ENCODE assay signal across 8 mouse cellular contexts in genomic region chr19:4181892-4182291, GRCm38 (mm10). TPM values are rescaled to one million over a fixed set of nuclear protein-coding genes. Genes with fewer than 3 reads are reported as not detected.
DNase-seq lines count a peak whose midpoint lies in the region; ATAC-seq lines count a peak whose summit lies in the region.

No protein-coding gene starts in this region.

- no peak overlapping the region for H3K9ac ChIP-seq in hindbrain, embryonic 11.5 days (ENCODE audit: low read depth, low read length)

- no peaks in the 10 kb centered on the region for H3K36me3 ChIP-seq in hindbrain, embryonic 11.5 days (ENCODE audit: control insufficient read depth, insufficient read depth, low read length)

- no peaks in the 10 kb centered on the region for H3K27me3 ChIP-seq in hindbrain, embryonic 11.5 days (ENCODE audit: control insufficient read depth, insufficient read depth, low read length)

- H3K4me3 ChIP-seq in hindbrain, embryonic 11.5 days (ENCODE audit: low read depth, low read length) = no peak overlapping the region

- H3K4me2 ChIP-seq in hindbrain, embryonic 11.5 days (replicated peaks; ENCODE audit: low read depth, low read length) = no peak overlapping the region

- no peak overlapping the region for H3K27ac ChIP-seq in hindbrain, embryonic 11.5 days (ENCODE audit: low read depth, low read length)

- H3K4me1 ChIP-seq in hindbrain, embryonic 11.5 days (replicated peaks; ENCODE audit: control insufficient read depth, insufficient read depth, low read length) = no peaks in the 10 kb centered on the region

- peak; percentile 71 for DNase-seq in kidney, postnatal 10 days
- no peak for DNase-seq in kidney, adult 11 months
- peak; percentile 51 to 53 for DNase-seq in CD8-positive naive resting alpha-beta T cell, adult 2 months (ENCODE audit: low read depth in 2 of 2, low spot score in 2 of 2)
- DNase-seq in adrenal gland, adult 2 months = peak; percentile 81
- DNase-seq in hindbrain, embryonic 11.5 days (ENCODE audit: low spot score) = peak; percentile 43
- DNase-seq in lung, postnatal 36 days = peak; percentile 87
- DNase-seq in cerebellum, adult 11-12 months = no peak
- DNase-seq in urinary bladder, postnatal 4 days (ENCODE audit: low spot score in 2 of 2) = no peak

- WGBS in hindbrain, embryonic 11.5 days = 46% methylated on average over 3 of the region's 3 CpGs

- no peaks in the 10 kb centered on the region for H3K9me3 ChIP-seq in hindbrain, embryonic 11.5 days (ENCODE audit: control insufficient read depth, low read length)

- no peak for ATAC-seq in hindbrain, embryonic 11.5 days (ENCODE audit: low FRiP score)

RNA-seq across cellular contexts. Expression of gene Carns1, which starts 6.6 kb away (rescaled TPM):
- 1 to 10 TPM; 2.9 to 5.8 TPM for total RNA-seq in adrenal gland, adult 2 months (2021)
- polyA plus RNA-seq in adrenal gland, adult 2 months (2012; rRNA removed) = 3.8 and 5.1 TPM in 2 replicates
- 2.8 and 3.3 TPM in 2 replicates for polyA plus RNA-seq in hindbrain, embryonic 11.5 days (2014; fragmentation: Nextera tagmentation; extraction: Ambion mirVana)

RNA-seq across cellular contexts. Expression of gene Tbc1d10c, which starts 9.2 kb away (rescaled TPM):
- under 1 TPM in 1 of 2 experiments, not detected in 1; 0.97 TPM for total RNA-seq in adrenal gland, adult 2 months (2021)
- polyA plus RNA-seq in adrenal gland, adult 2 months (2012; rRNA removed) = 2.1 and 4.8 TPM in 2 replicates
- 0.79 and 0.96 TPM in 2 replicates for polyA plus RNA-seq in hindbrain, embryonic 11.5 days (2014; fragmentation: Nextera tagmentation; extraction: Ambion mirVana)

RNA-seq across cellular contexts. Expression of gene Ppp1ca, which starts 10.0 kb away (rescaled TPM):
- total RNA-seq in adrenal gland, adult 2 months (2021) = 100 to 1,000 TPM; 342 to 392 TPM
- polyA plus RNA-seq in adrenal gland, adult 2 months (2012; rRNA removed) = 443 and 514 TPM in 2 replicates
- 868 and 927 TPM in 2 replicates for polyA plus RNA-seq in hindbrain, embryonic 11.5 days (2014; fragmentation: Nextera tagmentation; extraction: Ambion mirVana)

RNA-seq across cellular contexts. Expression of gene Rps6kb2, which starts 18.7 kb away (rescaled TPM):
- total RNA-seq in adrenal gland, adult 2 months (2021) = 10 to 100 TPM; 27.6 to 39.5 TPM
- polyA plus RNA-seq in adrenal gland, adult 2 months (2012; rRNA removed) = 48.3 and 60.8 TPM in 2 replicates
- polyA plus RNA-seq in hindbrain, embryonic 11.5 days (2014; fragmentation: Nextera tagmentation; extraction: Ambion mirVana) = 42.2 and 45.7 TPM in 2 replicates

RNA-seq across cellular contexts. Expression of gene Rad9a, which starts 19.6 kb away (rescaled TPM):
- total RNA-seq in adrenal gland, adult 2 months (2021) = 10 to 100 TPM in 1 of 2 experiments, 1 to 10 TPM in 1; 6.9 to 12.3 TPM
- 16.4 and 17.2 TPM in 2 replicates for polyA plus RNA-seq in adrenal gland, adult 2 months (2012; rRNA removed)
- 41.6 and 42.1 TPM in 2 replicates for polyA plus RNA-seq in hindbrain, embryonic 11.5 days (2014; fragmentation: Nextera tagmentation; extraction: Ambion mirVana)

Comparison
In these comparisons a context has a peak if more than half of its experiments do, and no peak if none do; other contexts are left out.
1. DNase-seq: peak in kidney, postnatal 10 days (single experiment), CD8-positive naive resting alpha-beta T cell, adult 2 months (2 of 2), adrenal gland, adult 2 months (single experiment), hindbrain, embryonic 11.5 days (single experiment) and lung, postnatal 36 days (single experiment); none in kidney, adult 11 months (single experiment), cerebellum, adult 11-12 months (single experiment) and urinary bladder, postnatal 4 days (0 of 2).